ENCODE assay signal across 8 mouse cellular contexts in genomic region chr7:3643843-3644242, GRCm38 (mm10). TPM values are rescaled to one million over a fixed set of nuclear protein-coding genes. Genes with fewer than 3 reads are reported as not detected.
DNase-seq lines count a peak whose midpoint lies in the region; ATAC-seq and TF ChIP-seq lines count a peak whose summit lies in the region.

No protein-coding gene starts in this region.

- peak overlapping the region; percentile 95 for H3K4me3 ChIP-seq in heart, embryonic 12.5 days
- peak overlapping the region; percentile 86; the same call in 1 of the 2 replicates for H3K4me3 ChIP-seq in G1E (ENCODE audit: low read depth, low read length)
- peak overlapping the region; percentile 99 for H3K4me3 ChIP-seq in hindbrain, embryonic 12.5 days
- peak overlapping the region; percentile 99 for H3K4me3 ChIP-seq in midbrain, embryonic 11.5 days (ENCODE audit: low read depth, low read length)

- no peak for TF ChIP-seq CTCF in G1E (IDR thresholded peaks at IDR 0.05; ENCODE audit: low read depth, low read length)

- no peak for ATAC-seq in heart, embryonic 12.5 days (ENCODE audit: insufficient number of reproducible peaks, low FRiP score)
- no peak for ATAC-seq in G1E (ENCODE audit: extremely low read depth, insufficient number of reproducible peaks, low FRiP score, poor library complexity, severe bottlenecking)
- no peak for ATAC-seq in hindbrain, embryonic 12.5 days (ENCODE audit: low FRiP score)
- no peak for ATAC-seq in midbrain, embryonic 11.5 days (ENCODE audit: low FRiP score)

- H3K4me1 ChIP-seq in heart, embryonic 12.5 days (replicated peaks), result peaks cover 32% of the 10 kb centered on the region
- H3K4me1 ChIP-seq in G1E (ENCODE audit: insufficient read depth, low read depth, low read length), result peaks cover 53% of the 10 kb centered on the region
- peaks cover 34% of the 10 kb centered on the region for H3K4me1 ChIP-seq in hindbrain, embryonic 12.5 days
- H3K4me1 ChIP-seq in midbrain, embryonic 11.5 days (ENCODE audit: control insufficient read depth, insufficient read depth, low read length), result peaks cover 26% of the 10 kb centered on the region

- H3K36me3 ChIP-seq in heart, embryonic 12.5 days, result peaks cover 34% of the 10 kb centered on the region
- peaks cover 69% of the 10 kb centered on the region for H3K36me3 ChIP-seq in G1E (replicated peaks)
- peaks cover 38% of the 10 kb centered on the region for H3K36me3 ChIP-seq in hindbrain, embryonic 12.5 days
- H3K36me3 ChIP-seq in midbrain, embryonic 11.5 days (ENCODE audit: control insufficient read depth, insufficient read depth, low read length), result peaks cover 21% of the 10 kb centered on the region

- no peaks in the 10 kb centered on the region for H3K9me3 ChIP-seq in heart, embryonic 12.5 days (replicated peaks)
- H3K9me3 ChIP-seq in G1E (replicated peaks), result no peaks in the 10 kb centered on the region
- no peaks in the 10 kb centered on the region for H3K9me3 ChIP-seq in hindbrain, embryonic 12.5 days (replicated peaks)
- no peaks in the 10 kb centered on the region for H3K9me3 ChIP-seq in midbrain, embryonic 11.5 days (ENCODE audit: control insufficient read depth, low read length)

- no peaks in the 10 kb centered on the region for H3K27me3 ChIP-seq in heart, embryonic 12.5 days (replicated peaks)
- no peaks in the 10 kb centered on the region for H3K27me3 ChIP-seq in G1E (ENCODE audit: insufficient read depth, low read length)
- no peaks in the 10 kb centered on the region for H3K27me3 ChIP-seq in hindbrain, embryonic 12.5 days
- H3K27me3 ChIP-seq in midbrain, embryonic 11.5 days (ENCODE audit: control insufficient read depth, insufficient read depth, low read length), result no peaks in the 10 kb centered on the region

- WGBS in heart, embryonic 12.5 days, result 22% methylated on average over 9 of the region's 9 CpGs
- 22% methylated on average over 9 of the region's 9 CpGs for WGBS in hindbrain, embryonic 12.5 days
- WGBS in midbrain, embryonic 11.5 days, result 21% methylated on average over 9 of the region's 9 CpGs

- H3K27ac ChIP-seq in heart, embryonic 12.5 days (ENCODE audit: poor library complexity, severe bottlenecking), result no peak overlapping the region
- H3K27ac ChIP-seq in hindbrain, embryonic 12.5 days, result no peak overlapping the region
- no peak overlapping the region for H3K27ac ChIP-seq in midbrain, embryonic 11.5 days (ENCODE audit: low read depth, low read length)

- H3K9ac ChIP-seq in heart, embryonic 12.5 days, result no peak overlapping the region
- no peak overlapping the region for H3K9ac ChIP-seq in hindbrain, embryonic 12.5 days
- peak overlapping the region; percentile 27; the same call in 1 of the 2 replicates for H3K9ac ChIP-seq in midbrain, embryonic 11.5 days (ENCODE audit: low read length)

- peak overlapping the region; percentile 61 for H3K4me2 ChIP-seq in heart, embryonic 12.5 days
- peak overlapping the region; percentile 57 for H3K4me2 ChIP-seq in hindbrain, embryonic 12.5 days (replicated peaks)
- peak overlapping the region; percentile 54 for H3K4me2 ChIP-seq in midbrain, embryonic 11.5 days

- no peak for DNase-seq in heart, adult 18-20 months
- no peak for DNase-seq in G1E (ENCODE audit: low spot score)
- no peak for DNase-seq in midbrain, embryonic 11.5 days (ENCODE audit: low spot score, missing footprints)
- DNase-seq in gastrocnemius, postnatal 25 days, result no peak
- DNase-seq in thymus, postnatal 4 days, result no peak
- no peak for DNase-seq in yolk sac, embryonic 10.5 days (ENCODE audit: low spot score)

RNA-seq across cellular contexts. Expression of gene Cnot3, which starts 1.2 kb away (rescaled TPM):
- polyA plus RNA-seq in heart, embryonic 12.5 days (2016; fragmentation: Nextera tagmentation; extraction: Ambion mirVana), result 35.8 and 41.9 TPM in 2 replicates
- 10 to 100 TPM; 17.8 to 23.0 TPM for total RNA-seq in heart, adult 18-20 months (2021)
- total RNA-seq in G1E (2014; fragmentation: Nextera tagmentation), result 245 and 285 TPM in 2 replicates
- total RNA-seq in G1E (2017), result 13.9 and 20.7 TPM in 2 replicates
- polyA plus RNA-seq in G1E (2012), result 506 and 556 TPM in 2 replicates
- polyA plus RNA-seq in hindbrain, embryonic 12.5 days (2016; fragmentation: Nextera tagmentation; extraction: Ambion mirVana), result 58.1 and 59.3 TPM in 2 replicates
- 53.6 and 63.0 TPM in 2 replicates for polyA plus RNA-seq in midbrain, embryonic 11.5 days (2014; fragmentation: Nextera tagmentation; extraction: Ambion mirVana)
- total RNA-seq in gastrocnemius, postnatal 25 days (2021), result 10 to 100 TPM; 17.1 to 17.4 TPM

RNA-seq across cellular contexts. Expression of gene Prpf31, which starts 14.1 kb away (rescaled TPM):
- polyA plus RNA-seq in heart, embryonic 12.5 days (2016; fragmentation: Nextera tagmentation; extraction: Ambion mirVana), result 63.7 and 68.0 TPM in 2 replicates
- total RNA-seq in heart, adult 18-20 months (2021), result 10 to 100 TPM; 22.4 to 26.0 TPM
- total RNA-seq in G1E (2014; fragmentation: Nextera tagmentation) (34.4 and 43.3 TPM in 2 replicates), G1E (2017) (97.9 and 104 TPM in 2 replicates)
- 52.6 and 59.2 TPM in 2 replicates for polyA plus RNA-seq in G1E (2012)
- polyA plus RNA-seq in hindbrain, embryonic 12.5 days (2016; fragmentation: Nextera tagmentation; extraction: Ambion mirVana), result 114 and 115 TPM in 2 replicates
- 140 and 148 TPM in 2 replicates for polyA plus RNA-seq in midbrain, embryonic 11.5 days (2014; fragmentation: Nextera tagmentation; extraction: Ambion mirVana)
- total RNA-seq in gastrocnemius, postnatal 25 days (2021), result 10 to 100 TPM; 21.3 to 21.8 TPM

RNA-seq across cellular contexts. Expression of gene Tfpt, which starts 14.1 kb away (rescaled TPM):
- 18.6 and 19.8 TPM in 2 replicates for polyA plus RNA-seq in heart, embryonic 12.5 days (2016; fragmentation: Nextera tagmentation; extraction: Ambion mirVana)
- 10 to 100 TPM; 18.2 to 18.9 TPM for total RNA-seq in heart, adult 18-20 months (2021)
- total RNA-seq in G1E (2014; fragmentation: Nextera tagmentation), result 22.2 and 38.2 TPM in 2 replicates
- 29.1 and 40.2 TPM in 2 replicates for total RNA-seq in G1E (2017)
- polyA plus RNA-seq in G1E (2012), result 44.0 and 44.2 TPM in 2 replicates
- polyA plus RNA-seq in hindbrain, embryonic 12.5 days (2016; fragmentation: Nextera tagmentation; extraction: Ambion mirVana), result 38.1 and 45.0 TPM in 2 replicates
- 29.9 and 31.0 TPM in 2 replicates for polyA plus RNA-seq in midbrain, embryonic 11.5 days (2014; fragmentation: Nextera tagmentation; extraction: Ambion mirVana)
- 10 to 100 TPM; 12.8 to 13.6 TPM for total RNA-seq in gastrocnemius, postnatal 25 days (2021)

RNA-seq across cellular contexts. Expression of gene Leng1, which starts 21.8 kb away (rescaled TPM):
- 20.5 and 21.4 TPM in 2 replicates for polyA plus RNA-seq in heart, embryonic 12.5 days (2016; fragmentation: Nextera tagmentation; extraction: Ambion mirVana)
- total RNA-seq in heart, adult 18-20 months (2021), result 10 to 100 TPM; 12.6 to 12.7 TPM
- total RNA-seq in G1E (2014; fragmentation: Nextera tagmentation) (8.2 and 9.0 TPM in 2 replicates), G1E (2017) (7.6 and 7.7 TPM in 2 replicates)
- 10.4 and 11.0 TPM in 2 replicates for polyA plus RNA-seq in G1E (2012)
- 20.7 and 21.4 TPM in 2 replicates for polyA plus RNA-seq in hindbrain, embryonic 12.5 days (2016; fragmentation: Nextera tagmentation; extraction: Ambion mirVana)
- 16.4 and 16.9 TPM in 2 replicates for polyA plus RNA-seq in midbrain, embryonic 11.5 days (2014; fragmentation: Nextera tagmentation; extraction: Ambion mirVana)
- total RNA-seq in gastrocnemius, postnatal 25 days (2021), result 1 to 10 TPM; 4.2 to 4.3 TPM

RNA-seq across cellular contexts. Expression of gene Ndufa3, which starts 26.7 kb away (rescaled TPM):
- polyA plus RNA-seq in heart, embryonic 12.5 days (2016; fragmentation: Nextera tagmentation; extraction: Ambion mirVana), result 550 and 560 TPM in 2 replicates
- 1,000 to 10,000 TPM; 1,902 to 1,920 TPM for total RNA-seq in heart, adult 18-20 months (2021)
- total RNA-seq in G1E (2014; fragmentation: Nextera tagmentation) (179 and 192 TPM in 2 replicates), G1E (2017) (234 and 290 TPM in 2 replicates)
- polyA plus RNA-seq in G1E (2012), result 18.5 and 18.9 TPM in 2 replicates
- polyA plus RNA-seq in hindbrain, embryonic 12.5 days (2016; fragmentation: Nextera tagmentation; extraction: Ambion mirVana), result 267 and 378 TPM in 2 replicates
- 299 and 373 TPM in 2 replicates for polyA plus RNA-seq in midbrain, embryonic 11.5 days (2014; fragmentation: Nextera tagmentation; extraction: Ambion mirVana)
- total RNA-seq in gastrocnemius, postnatal 25 days (2021), result 100 to 1,000 TPM; 951 to 953 TPM
